Comparison of ENCODE assay signal across 20 mouse cellular contexts in genomic region chr13:100834777-100835176, GRCm38 (mm10).
"Had no signal": no experiment of that assay in that cellular context is flagged by ENCODE, and none has a peak within 500 bp of the region (broad histone marks: within the 10 kb centered on the region; RNA-seq: fewer than 3 reads in every experiment).

No protein-coding gene starts in this region.

- ATAC-seq: liver, postnatal 0 days; lung, postnatal 0 days; midbrain, embryonic 16.5 days had no signal

- H3K27ac ChIP-seq: lung, embryonic 15.5 days; midbrain, embryonic 10.5 days; midbrain, embryonic 12.5 days; neural tube, embryonic 13.5 days; neural tube, embryonic 15.5 days had no signal

- H3K36me3 ChIP-seq: lung, embryonic 15.5 days; midbrain, embryonic 10.5 days; midbrain, embryonic 12.5 days; neural tube, embryonic 13.5 days; neural tube, embryonic 15.5 days had no signal

- H3K9ac ChIP-seq: liver, postnatal 0 days; lung, embryonic 15.5 days; midbrain, embryonic 12.5 days; neural tube, embryonic 13.5 days; neural tube, embryonic 15.5 days had no signal

- DNase-seq: lung, adult 2 months; lung, postnatal 14 days; lung, postnatal 36 days; midbrain, embryonic 14.5 days; retina, postnatal 1 day; right cerebral cortex, adult 18-20 months; right cerebral cortex, postnatal 25 days; right cerebral cortex, postnatal 4 days; spleen, adult 18-20 months; thymus, adult 2 months; thymus, postnatal 25 days had no signal

- H3K4me2 ChIP-seq: lung, embryonic 15.5 days; midbrain, embryonic 12.5 days; neural tube, embryonic 13.5 days; neural tube, embryonic 15.5 days had no signal

- H3K9me3 ChIP-seq: lung, embryonic 15.5 days; midbrain, embryonic 10.5 days; midbrain, embryonic 12.5 days; neural tube, embryonic 13.5 days; neural tube, embryonic 15.5 days had no signal

- H3K4me3 ChIP-seq: lung, embryonic 15.5 days; midbrain, embryonic 10.5 days; midbrain, embryonic 12.5 days; myocyte; neural tube, embryonic 13.5 days; neural tube, embryonic 15.5 days had no signal

- H3K27me3 ChIP-seq: lung, embryonic 15.5 days; midbrain, embryonic 12.5 days; neural tube, embryonic 13.5 days; neural tube, embryonic 15.5 days had no signal
